Mouse (Mus musculus) forebrain, embryonic 13.5 days (tissue): Measurements from ENCODE around the gene Olfr629. TPM values are rescaled to one million over a fixed set of nuclear protein-coding genes. Genes with fewer than 3 reads are reported as not detected.
"Not testable (repeated sequence)": the region's sequence is repeated elsewhere in the genome, so short reads cannot be mapped to it uniquely, and the experiment has no call there.

ENCODE experiments used
- ATAC-seq: fragments of 200-750 bp; cut with Nextera tagmentation; 2 replicates; pipeline ENCODE4 v1.8.0; 2017
- H3K27ac ChIP-seq: fragments of 300-500 bp; sonication (generic); 2 replicates; pipeline ENCODE4 v1.5.1; 2015; ENCODE audit warnings: inconsistent platforms, mild to moderate bottlenecking, moderate library complexity
- H3K27me3 ChIP-seq: fragments of 300-500 bp; sonication (generic); 2 replicates; pipeline ENCODE4 v1.6.1; 2015; ENCODE audit warnings: mild to moderate bottlenecking, inconsistent platforms
- H3K36me3 ChIP-seq: fragments of 300-500 bp; sonication (generic); 2 replicates; pipeline ENCODE4 v1.6.1; 2015; ENCODE audit warnings: mild to moderate bottlenecking, inconsistent platforms; ENCODE audit not compliant: poor library complexity, severe bottlenecking
- H3K4me1 ChIP-seq: fragments of 300-500 bp; sonication (generic); 2 replicates; pipeline ENCODE4 v1.6.1; 2015; ENCODE audit warnings: inconsistent platforms
- H3K4me2 ChIP-seq: fragments of 300-500 bp; sonication (generic); 2 replicates; pipeline ENCODE4 v1.6.1; 2015; ENCODE audit warnings: inconsistent platforms, mild to moderate bottlenecking, moderate library complexity
- H3K4me3 ChIP-seq: fragments of 300-500 bp; sonication (generic); 2 replicates; pipeline ENCODE4 v1.5.1; 2015; ENCODE audit warnings: mild to moderate bottlenecking, inconsistent platforms
- H3K9ac ChIP-seq: fragments of 300-500 bp; sonication (generic); 2 replicates; pipeline ENCODE4 v1.6.1; 2015; ENCODE audit warnings: mild to moderate bottlenecking, inconsistent platforms
- H3K9me3 ChIP-seq: fragments of 300-500 bp; sonication (generic); replicated peaks from 2 replicates; pipeline ENCODE4 v1.6.1; 2016; ENCODE audit warnings: inconsistent platforms
- WGBS: fragments of 180-500 bp; shearing (Covaris S2); methylation state at CpG from one replicate; pipeline ENCODE4 v1.1.7; 2015; 5-methylcytosine and 5-hydroxymethylcytosine counted together
- polyA plus RNA-seq: library from polyadenylated mRNA; unstranded; fragments of >200 nt; fragmentation: Nextera tagmentation; extraction: Ambion mirVana; gene quantifications from 2 replicates; pipeline ENCODE4 v1.2.1, GENCODE M21; 2015

Olfr629 gene
- not detected in 2 replicates for polyA plus RNA-seq

DNA sequence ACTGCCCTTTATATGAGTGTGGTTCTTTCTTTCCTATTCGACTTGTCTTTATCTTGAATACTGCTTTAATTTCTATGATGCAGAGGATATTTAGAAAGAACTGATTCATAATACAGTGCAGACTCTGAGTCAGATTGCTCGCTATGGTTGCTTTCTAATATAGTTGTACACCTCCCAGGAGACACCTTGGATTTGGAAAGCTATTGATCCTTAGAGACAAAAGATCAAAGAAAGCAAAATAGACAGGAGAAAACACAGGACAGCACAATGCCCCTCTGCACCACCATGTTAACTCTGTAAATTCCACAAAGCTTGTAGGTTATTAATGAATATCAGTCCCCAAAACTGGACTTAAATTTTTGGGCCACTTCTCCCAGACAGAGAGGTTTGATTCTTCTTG is at the start of gene Olfr629:
Olfr629 (minus strand) TSS at position 101 of the 400 bp plus-strand sequence.
- no peaks in the 10 kb centered on the region for H3K4me1 ChIP-seq
- H3K4me2 ChIP-seq, result no peak within 1 kb of the TSS
- H3K27me3 ChIP-seq, result no peaks in the 10 kb centered on the region
- 79% methylated on average over 2 of the region's 2 CpGs for WGBS
- H3K4me3 ChIP-seq, result no peak within 1 kb of the TSS
- 0 out of 2 replicates have a peak, but pooled peaks cover 6% of the 10 kb centered on the region for H3K9me3 ChIP-seq
- H3K36me3 ChIP-seq, result no peaks in the 10 kb centered on the region
- no peak within 1 kb of the TSS for H3K27ac ChIP-seq
- no peak for ATAC-seq
- no peak within 1 kb of the TSS for H3K9ac ChIP-seq

DNA sequence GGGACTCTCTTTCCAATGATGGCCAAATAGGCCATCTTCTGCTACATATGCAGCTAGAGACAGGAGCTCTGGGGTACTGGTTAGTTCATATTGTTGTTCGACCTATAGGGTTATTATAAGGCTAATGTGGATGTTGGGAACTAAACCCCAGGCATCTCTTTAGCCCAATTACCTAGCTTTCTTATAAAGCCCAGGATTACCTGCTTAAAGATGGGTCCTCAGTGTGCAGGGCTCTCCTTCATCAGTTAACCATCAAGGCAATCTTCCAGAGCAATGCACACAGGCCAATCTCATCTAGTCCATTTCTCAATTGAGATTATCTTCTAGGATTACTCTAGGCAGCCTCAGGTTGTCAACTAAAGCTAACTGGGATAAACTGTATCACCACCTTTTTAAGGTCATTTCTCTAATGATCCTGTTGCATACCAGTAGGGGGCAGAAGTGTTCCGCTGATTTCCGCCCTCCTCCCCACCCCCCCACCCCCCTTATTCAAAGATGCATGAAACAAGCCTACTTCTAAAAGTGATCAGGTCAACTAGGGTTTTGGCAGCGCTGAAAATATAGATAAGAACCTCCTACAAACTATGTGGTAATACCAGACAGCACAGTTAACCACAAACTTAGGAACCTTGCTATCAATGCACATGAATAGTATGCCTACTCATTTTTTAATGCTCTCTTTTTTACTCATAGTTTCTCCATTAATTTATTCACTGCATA is 48.1 kb upstream of the Olfr629 start:
- Histone ChIP-seq H3K4me2 (no peak overlapping the region), H3K27me3 (no peaks in the 10 kb centered on the region), H3K36me3 (no peaks in the 10 kb centered on the region), H3K27ac (no peak overlapping the region), H3K9me3 (no peaks in the 10 kb centered on the region), H3K4me1 (no peaks in the 10 kb centered on the region), H3K9ac (no peak overlapping the region), H3K4me3 (no peak overlapping the region)
- ATAC-seq, result no peak
- WGBS, result 23% methylated on average over 4 of the region's 4 CpGs

DNA sequence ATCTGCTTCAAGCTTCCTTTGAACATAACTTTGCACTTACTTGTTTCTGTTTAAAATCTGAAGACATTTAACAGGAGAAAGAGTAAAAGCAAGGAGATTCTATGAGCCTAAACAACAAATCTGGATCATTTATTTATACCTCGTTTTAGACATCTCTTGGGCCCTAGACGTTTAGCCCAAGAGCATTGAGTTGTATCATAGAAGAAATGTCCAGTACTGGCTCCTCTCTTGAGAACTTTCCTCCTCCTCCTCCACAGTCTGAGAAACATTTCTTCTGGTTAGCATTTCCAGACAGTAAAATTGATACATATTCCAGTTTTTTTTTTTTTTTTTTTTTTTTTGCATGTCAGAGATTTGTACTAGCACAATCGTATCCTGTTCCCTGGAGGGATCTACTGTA is 47.0 kb upstream of the Olfr629 start, which contains the start of gene Olfr67:
Olfr67 (minus strand) TSS at position 101 of the 400 bp plus-strand sequence.
- no peaks in the 10 kb centered on the region for H3K27me3 ChIP-seq
- WGBS, result 86% methylated on average over 3 of the region's 3 CpGs
- no peaks in the 10 kb centered on the region for H3K9me3 ChIP-seq
- H3K9ac ChIP-seq, result no peak within 1 kb of the TSS
- ATAC-seq, result no peak
- no peak within 1 kb of the TSS for H3K4me2 ChIP-seq
- no peak within 1 kb of the TSS for H3K27ac ChIP-seq
- no peak within 1 kb of the TSS for H3K4me3 ChIP-seq
- H3K4me1 ChIP-seq, result no peaks in the 10 kb centered on the region
- no peaks in the 10 kb centered on the region for H3K36me3 ChIP-seq

DNA sequence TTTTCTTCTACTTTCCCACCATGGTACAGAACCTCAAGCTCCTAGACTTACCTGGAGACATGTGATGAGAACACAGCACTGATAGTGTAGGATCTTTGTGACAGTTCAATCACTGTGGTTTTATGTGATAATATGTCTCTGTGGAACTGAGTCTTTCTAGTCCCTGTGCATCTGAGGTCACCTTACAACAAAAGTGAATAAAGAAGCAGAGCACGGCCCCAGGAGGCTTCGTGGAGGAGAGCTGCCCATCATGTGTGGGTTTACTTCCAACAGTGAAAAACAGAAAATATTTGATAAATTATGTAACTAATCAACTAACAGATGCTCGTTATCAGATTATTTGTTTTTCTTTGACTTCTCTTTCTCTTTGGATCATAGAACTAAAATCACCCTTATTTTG is 34.9 kb upstream of the Olfr629 start, which contains the start of gene Olfr68:
Olfr68 (minus strand) TSS at position 101 of the 400 bp plus-strand sequence.
- H3K36me3 ChIP-seq, result no peaks in the 10 kb centered on the region
- no peak within 1 kb of the TSS for H3K4me2 ChIP-seq
- H3K9me3 ChIP-seq, result no peaks in the 10 kb centered on the region
- no peak within 1 kb of the TSS for H3K27ac ChIP-seq
- H3K9ac ChIP-seq, result no peak within 1 kb of the TSS
- no peak for ATAC-seq
- no peaks in the 10 kb centered on the region for H3K27me3 ChIP-seq
- 85% methylated on average over 3 of the region's 3 CpGs for WGBS
- H3K4me3 ChIP-seq, result no peak within 1 kb of the TSS
- no peaks in the 10 kb centered on the region for H3K4me1 ChIP-seq

DNA sequence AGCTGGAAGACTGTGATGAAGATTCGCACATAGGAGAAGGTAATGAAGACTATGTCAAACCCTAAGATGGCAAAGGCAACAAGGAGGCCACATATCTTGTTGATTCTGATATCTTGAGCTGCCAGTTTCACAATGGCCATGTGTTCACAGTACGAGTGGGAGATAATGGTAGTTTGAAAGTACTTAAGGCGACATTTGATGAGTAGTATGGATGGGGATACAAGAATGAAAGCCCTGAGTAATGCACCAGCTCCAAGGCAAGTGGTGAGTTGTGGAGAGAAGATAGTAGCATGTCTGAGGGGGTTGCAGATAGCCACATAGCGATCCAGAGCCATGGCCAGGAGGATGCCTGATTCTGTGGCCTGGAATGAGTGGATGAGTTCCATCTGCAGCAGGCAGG is 32.9 kb upstream of the Olfr629 start:
- ATAC-seq, H3K27ac ChIP-seq: not testable (repeated sequence)
- 86% methylated on average over 4 of the region's 4 CpGs for WGBS

DNA sequence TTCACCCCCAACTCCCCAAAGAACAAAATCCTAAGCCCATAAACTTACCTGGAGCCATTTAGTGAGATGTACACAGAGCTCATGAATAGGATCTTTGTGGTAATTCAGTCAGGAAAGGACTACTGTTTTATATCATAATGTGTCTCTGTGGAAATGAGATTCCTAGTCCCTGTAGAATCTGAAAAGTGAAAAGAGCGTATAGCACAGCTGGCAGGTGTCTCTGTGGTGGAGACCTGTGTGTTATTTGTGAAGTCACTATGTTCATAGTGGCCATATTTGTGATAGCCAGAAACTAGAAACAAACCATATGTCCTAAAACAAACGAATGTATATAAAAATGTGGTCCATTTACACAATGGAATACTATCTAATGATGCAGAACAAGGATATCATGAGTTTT is 26.8 kb upstream of the Olfr629 start, which contains the start of gene Olfr69:
Olfr69 (minus strand) TSS at position 101 of the 400 bp plus-strand sequence.
- no peaks in the 10 kb centered on the region for H3K9me3 ChIP-seq
- no peak for ATAC-seq
- no peaks in the 10 kb centered on the region for H3K36me3 ChIP-seq
- no peak within 1 kb of the TSS for H3K27ac ChIP-seq
- H3K4me2 ChIP-seq, result no peak within 1 kb of the TSS
- H3K27me3 ChIP-seq, result no peaks in the 10 kb centered on the region
- WGBS, result 70% methylated on average over 2 of the region's 2 CpGs
- H3K9ac ChIP-seq, result no peak within 1 kb of the TSS
- no peaks in the 10 kb centered on the region for H3K4me1 ChIP-seq
- H3K4me3 ChIP-seq, result no peak within 1 kb of the TSS

More for the DNA sequence above, 32.9 kb upstream of the Olfr629 start:
- not testable (repeated sequence) for H3K27me3 ChIP-seq, H3K4me1 ChIP-seq, H3K36me3 ChIP-seq, H3K4me3 ChIP-seq, H3K9me3 ChIP-seq, H3K4me2 ChIP-seq, H3K9ac ChIP-seq

DNA sequence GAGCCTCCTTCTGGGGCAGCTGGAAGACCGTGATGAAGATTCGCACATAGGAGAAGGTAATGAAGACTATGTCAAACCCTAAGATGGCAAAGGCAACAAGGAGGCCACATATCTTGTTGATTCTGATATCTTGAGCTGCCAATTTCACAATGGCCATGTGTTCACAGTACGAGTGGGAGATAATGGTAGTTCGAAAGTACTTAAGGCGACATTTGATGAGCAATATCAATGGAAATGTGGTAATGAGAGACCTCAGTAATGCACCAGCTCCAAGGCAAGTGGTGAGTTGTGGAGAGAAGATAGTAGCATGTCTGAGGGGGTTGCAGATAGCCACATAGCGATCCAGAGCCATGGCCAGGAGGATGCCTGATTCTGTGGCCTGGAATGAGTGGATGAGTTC is 22.9 kb upstream of the Olfr629 start:
- not testable (repeated sequence) for H3K27ac ChIP-seq, H3K36me3 ChIP-seq, ATAC-seq, H3K9me3 ChIP-seq, H3K27me3 ChIP-seq, H3K4me2 ChIP-seq, H3K4me1 ChIP-seq, H3K4me3 ChIP-seq, H3K9ac ChIP-seq
- whole genome bisulfite sequencing, result 94% methylated on average over 6 of the region's 6 CpGs

DNA sequence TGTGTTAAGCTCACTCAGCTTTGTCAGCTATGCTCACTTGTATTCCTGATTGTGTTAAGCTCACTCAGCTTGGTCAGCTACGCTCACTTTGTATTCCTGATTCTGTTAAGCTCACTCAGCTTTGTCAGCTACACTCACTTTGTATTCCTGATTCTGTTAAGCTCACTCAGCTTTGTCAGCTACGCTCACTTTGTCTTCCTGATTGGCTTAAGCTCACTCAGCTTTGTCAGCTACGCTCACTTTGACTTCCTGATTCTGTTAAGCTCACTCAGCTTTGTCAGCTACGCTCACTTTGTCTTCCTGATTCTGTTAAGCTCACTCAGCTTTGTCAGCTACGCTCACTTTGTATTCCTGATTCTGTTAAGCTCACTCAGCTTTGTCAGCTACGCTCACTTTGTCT is 17.5 kb upstream of the Olfr629 start:
- H3K4me2 ChIP-seq, H3K4me1 ChIP-seq, H3K27ac ChIP-seq, ATAC-seq, H3K9ac ChIP-seq, H3K27me3 ChIP-seq, H3K9me3 ChIP-seq, H3K4me3 ChIP-seq, H3K36me3 ChIP-seq: not testable (repeated sequence)
- WGBS, result 93% methylated on average over 6 of the region's 6 CpGs

DNA sequence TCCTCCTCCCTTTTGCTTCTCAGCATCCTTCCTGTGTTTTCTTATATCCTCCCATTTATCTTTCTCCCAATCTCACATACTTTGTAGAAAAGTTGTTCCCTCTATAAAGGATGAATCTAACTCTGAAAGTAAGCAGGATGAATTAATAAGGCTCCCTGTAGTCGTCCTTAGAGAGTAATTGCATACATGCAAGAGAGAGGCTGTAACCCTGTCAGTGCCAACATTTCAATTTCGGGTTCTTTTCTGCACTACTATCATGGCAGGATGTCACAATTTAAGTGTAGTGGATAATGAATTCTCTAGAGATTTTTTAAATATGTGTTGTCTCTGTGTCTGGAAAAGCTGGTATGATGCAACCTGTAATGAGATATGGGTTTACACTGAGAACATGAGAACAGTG is 12.5 kb upstream of the Olfr629 start, which contains the start of gene Olfr630:
Olfr630 (minus strand) TSS at position 101 of the 400 bp plus-strand sequence.
- H3K9ac ChIP-seq, result no peak within 1 kb of the TSS
- H3K4me3 ChIP-seq, result no peak within 1 kb of the TSS
- no peaks in the 10 kb centered on the region for H3K9me3 ChIP-seq
- WGBS, result 36% methylated on average over 2 of the region's 2 CpGs
- no peak within 1 kb of the TSS for H3K4me2 ChIP-seq
- H3K36me3 ChIP-seq, result no peaks in the 10 kb centered on the region
- H3K27me3 ChIP-seq, result no peaks in the 10 kb centered on the region
- H3K4me1 ChIP-seq, result no peaks in the 10 kb centered on the region
- H3K27ac ChIP-seq, result no peak within 1 kb of the TSS
- no peak for ATAC-seq

DNA sequence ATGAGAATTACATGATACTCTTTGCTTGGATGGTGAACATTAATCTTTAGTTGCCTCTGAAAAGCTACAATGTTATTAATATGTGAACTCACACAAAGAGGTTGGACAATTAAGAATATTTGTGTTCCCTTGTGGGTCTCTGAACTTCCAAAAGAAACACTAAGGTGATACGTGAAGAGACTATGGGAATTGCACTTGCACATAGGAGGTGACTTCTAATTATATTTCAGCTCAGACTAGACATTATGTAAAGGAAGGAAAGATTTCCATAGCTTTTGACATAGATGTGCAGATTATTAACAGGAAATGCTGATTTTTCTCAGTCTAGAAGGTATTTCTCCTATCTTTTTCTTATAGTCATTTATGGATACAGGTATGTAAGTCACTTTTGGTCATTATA is 14.7 kb downstream of the Olfr629 start, which contains the start of gene Olfr628:
Olfr628 (plus strand) TSS at position 301 of the 400 bp plus-strand sequence.
- no peak for ATAC-seq
- Histone ChIP-seq H3K9me3 (no peaks in the 10 kb centered on the region), H3K4me2 (no peak within 1 kb of the TSS), H3K36me3 (no peaks in the 10 kb centered on the region), H3K9ac (no peak within 1 kb of the TSS), H3K4me3 (no peak within 1 kb of the TSS), H3K27ac (no peak within 1 kb of the TSS), H3K27me3 (no peaks in the 10 kb centered on the region), H3K4me1 (no peaks in the 10 kb centered on the region)
- 85% methylated on average over 1 of the region's 1 CpGs for WGBS

DNA sequence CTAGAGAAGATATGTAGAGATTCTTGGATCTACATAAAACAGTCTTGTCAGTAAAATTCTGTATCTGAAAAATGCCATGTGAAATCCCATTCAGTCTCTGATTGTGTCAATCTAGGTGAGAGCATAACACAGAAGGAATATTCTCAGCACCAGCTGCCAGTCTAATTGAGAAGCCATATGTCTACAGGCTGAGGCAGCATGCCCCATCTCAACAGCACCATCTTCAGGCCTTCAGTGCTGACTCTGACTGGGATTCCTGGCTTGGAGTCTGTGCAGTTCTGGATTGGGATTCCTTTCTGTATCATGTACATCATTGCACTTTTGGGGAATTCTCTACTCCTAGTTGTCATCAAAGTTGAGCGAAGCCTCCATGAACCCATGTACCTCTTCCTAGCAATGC is 28.3 kb downstream of the Olfr629 start:
- not testable (repeated sequence) for ATAC-seq, H3K4me1 ChIP-seq, H3K27me3 ChIP-seq, H3K4me2 ChIP-seq, H3K9me3 ChIP-seq, H3K27ac ChIP-seq, H3K4me3 ChIP-seq, H3K36me3 ChIP-seq, H3K9ac ChIP-seq
- 100% methylated on average over 1 of the region's 1 CpGs for WGBS

DNA sequence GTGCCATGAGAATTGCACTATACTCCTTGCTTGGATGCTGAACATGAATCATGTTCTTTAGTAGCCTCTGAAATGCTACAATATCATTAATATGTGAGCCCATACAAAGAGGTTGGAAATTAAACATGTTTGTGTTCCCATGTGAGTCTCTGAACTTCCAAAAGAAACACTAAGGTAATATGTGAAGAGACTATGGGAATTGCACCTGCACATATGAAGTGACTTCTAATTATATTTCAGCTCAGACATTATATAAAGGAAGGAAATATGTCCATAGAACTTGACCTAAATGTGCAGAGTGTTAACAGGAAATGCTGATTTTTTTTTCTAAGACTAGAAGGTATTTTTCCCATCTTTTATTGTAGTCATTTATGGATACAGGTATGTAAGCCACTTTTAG is 30.4 kb downstream of the Olfr629 start, which contains the start of gene Olfr243:
Olfr243 (plus strand) TSS at position 301 of the 400 bp plus-strand sequence.
- Histone ChIP-seq H3K4me2 (no peak within 1 kb of the TSS), H3K36me3 (no peaks in the 10 kb centered on the region), H3K4me1 (no peaks in the 10 kb centered on the region), H3K9ac (no peak within 1 kb of the TSS), H3K9me3 (no peaks in the 10 kb centered on the region), H3K27ac (no peak within 1 kb of the TSS), H3K4me3 (no peak within 1 kb of the TSS), H3K27me3 (no peaks in the 10 kb centered on the region)
- no peak for ATAC-seq
